ENCODE assay signal across 7 mouse cellular contexts in the genomic region with DNA sequence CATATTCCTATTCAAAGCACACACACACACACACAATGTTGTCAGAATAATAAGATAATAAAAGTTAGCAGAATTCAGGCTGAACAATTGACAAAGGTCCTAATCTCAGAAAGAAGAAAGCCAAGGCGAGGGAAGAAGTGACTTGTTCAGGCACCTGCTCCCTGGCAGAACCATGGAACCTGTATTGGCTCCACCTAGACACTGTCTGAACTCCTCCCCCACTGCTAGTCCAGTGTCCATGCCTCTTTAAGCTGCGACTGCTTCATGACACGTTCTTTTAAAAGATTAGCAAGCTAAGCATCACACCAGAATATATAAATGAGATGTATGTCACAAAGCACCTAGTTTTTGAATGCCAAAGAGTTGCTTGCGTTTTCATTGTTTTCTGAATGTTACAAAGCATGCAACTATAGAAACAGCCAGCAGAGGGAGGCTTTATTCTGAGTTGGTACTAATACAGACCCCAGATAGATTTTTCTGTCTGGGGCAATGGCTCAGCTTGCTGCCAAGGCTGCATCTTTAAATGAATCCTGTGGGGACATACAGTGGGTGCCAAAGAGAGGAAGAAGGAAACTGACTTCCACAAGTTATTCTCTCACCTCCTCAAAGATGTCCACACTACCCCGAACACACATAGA. TPM values are rescaled to one million over a fixed set of nuclear protein-coding genes. Genes with fewer than 3 reads are reported as not detected.
DNase-seq lines count a peak whose midpoint lies in the region; ATAC-seq and TF ChIP-seq lines count a peak whose summit lies in the region.

No protein-coding gene starts in this region.

- no peak for TF ChIP-seq POLR2A in brain, embryonic 14.5 days (IDR thresholded peaks at IDR 0.05; ENCODE audit: borderline replicate concordance, extremely low read depth, insufficient read depth, insufficient read length, poor library complexity, severe bottlenecking)

- DNase-seq in neural tube, embryonic 11.5 days (ENCODE audit: low spot score) = peak; percentile 25
- DNase-seq in neural tube, embryonic 10.5 days (ENCODE audit: extremely low spot score, low spot score) = no peak
- DNase-seq in brain, embryonic 14.5 days (ENCODE audit: low read depth) = peak; percentile 84
- DNase-seq in lung, postnatal 36 days = peak; percentile 75

- H3K9me3 ChIP-seq in neural tube, embryonic 11.5 days (ENCODE audit: control insufficient read depth, low read length) = no peaks in the 10 kb centered on the region
- H3K9me3 ChIP-seq in forebrain, embryonic 15.5 days = no peaks in the 10 kb centered on the region
- H3K9me3 ChIP-seq in kidney, embryonic 15.5 days (replicated peaks) = no peaks in the 10 kb centered on the region
- no peaks in the 10 kb centered on the region for H3K9me3 ChIP-seq in stomach, embryonic 16.5 days (replicated peaks; ENCODE audit: control insufficient read depth, low read length)

- no peaks in the 10 kb centered on the region for H3K36me3 ChIP-seq in neural tube, embryonic 11.5 days (ENCODE audit: control insufficient read depth, insufficient read depth, low read length)
- H3K36me3 ChIP-seq in forebrain, embryonic 15.5 days = no peaks in the 10 kb centered on the region
- H3K36me3 ChIP-seq in kidney, embryonic 15.5 days = no peaks in the 10 kb centered on the region
- no peaks in the 10 kb centered on the region for H3K36me3 ChIP-seq in stomach, embryonic 16.5 days (ENCODE audit: control insufficient read depth, insufficient read depth, low read length)

- ATAC-seq in neural tube, embryonic 11.5 days (ENCODE audit: insufficient read depth, low FRiP score, low TSS enrichment) = peak; percentile 69; the same call in 1 of the 2 replicates
- ATAC-seq in forebrain, embryonic 15.5 days (replicated peaks) = peak; percentile 85
- peak; percentile 77; the same call in 1 of the 2 replicates for ATAC-seq in kidney, embryonic 15.5 days (replicated peaks; ENCODE audit: low FRiP score)
- ATAC-seq in stomach, embryonic 16.5 days (ENCODE audit: insufficient read depth, low FRiP score) = 0 out of 2 replicates have a peak, but pooled peaks have one; percentile 29

- no peaks in the 10 kb centered on the region for H3K4me1 ChIP-seq in neural tube, embryonic 11.5 days (ENCODE audit: control insufficient read depth, insufficient read depth, low read length)
- H3K4me1 ChIP-seq in forebrain, embryonic 15.5 days = peaks cover 18% of the 10 kb centered on the region
- H3K4me1 ChIP-seq in kidney, embryonic 15.5 days = peaks cover 3% of the 10 kb centered on the region; the same call in 1 of the 2 replicates
- peaks cover 3% of the 10 kb centered on the region; the same call in 1 of the 2 replicates for H3K4me1 ChIP-seq in stomach, embryonic 16.5 days (ENCODE audit: control insufficient read depth, insufficient read depth, low read length)

- H3K9ac ChIP-seq in neural tube, embryonic 11.5 days (ENCODE audit: low read length) = no peak overlapping the region
- no peak overlapping the region for H3K9ac ChIP-seq in forebrain, embryonic 15.5 days (replicated peaks)
- H3K9ac ChIP-seq in kidney, embryonic 15.5 days = no peak overlapping the region
- H3K9ac ChIP-seq in stomach, embryonic 16.5 days (ENCODE audit: low read length) = no peak overlapping the region

- no peak overlapping the region for H3K4me3 ChIP-seq in neural tube, embryonic 11.5 days (ENCODE audit: low read depth, low read length)
- no peak overlapping the region for H3K4me3 ChIP-seq in forebrain, embryonic 15.5 days
- H3K4me3 ChIP-seq in kidney, embryonic 15.5 days (replicated peaks) = no peak overlapping the region
- no peak overlapping the region for H3K4me3 ChIP-seq in stomach, embryonic 16.5 days (replicated peaks; ENCODE audit: low read length)

- no peaks in the 10 kb centered on the region for H3K27me3 ChIP-seq in neural tube, embryonic 11.5 days (ENCODE audit: control insufficient read depth, insufficient read depth, low read length)
- H3K27me3 ChIP-seq in forebrain, embryonic 15.5 days = no peaks in the 10 kb centered on the region
- H3K27me3 ChIP-seq in kidney, embryonic 15.5 days = no peaks in the 10 kb centered on the region
- no peaks in the 10 kb centered on the region for H3K27me3 ChIP-seq in stomach, embryonic 16.5 days (ENCODE audit: control insufficient read depth, insufficient read depth, low read length)

- WGBS in neural tube, embryonic 11.5 days = 33% methylated on average over 5 of the region's 5 CpGs
- whole genome bisulfite sequencing in forebrain, embryonic 15.5 days = 27% methylated on average over 5 of the region's 5 CpGs
- WGBS in kidney, embryonic 15.5 days = 29% methylated on average over 5 of the region's 5 CpGs
- 29% methylated on average over 5 of the region's 5 CpGs for WGBS in stomach, embryonic 16.5 days

- H3K27ac ChIP-seq in neural tube, embryonic 11.5 days (ENCODE audit: low read depth, low read length) = no peak overlapping the region
- no peak overlapping the region for H3K27ac ChIP-seq in forebrain, embryonic 15.5 days (replicated peaks)
- H3K27ac ChIP-seq in kidney, embryonic 15.5 days = no peak overlapping the region
- no peak overlapping the region for H3K27ac ChIP-seq in stomach, embryonic 16.5 days (ENCODE audit: low read length)

- peak; percentile 49; the same call in 1 of the 2 replicates for TF ChIP-seq CTCF in brain, embryonic 14.5 days (IDR thresholded peaks at IDR 0.05; ENCODE audit: borderline replicate concordance, extremely low read depth, insufficient read depth, insufficient read length)

- H3K4me2 ChIP-seq in neural tube, embryonic 11.5 days (ENCODE audit: low read depth) = no peak overlapping the region
- H3K4me2 ChIP-seq in forebrain, embryonic 15.5 days (replicated peaks) = no peak overlapping the region
- no peak overlapping the region for H3K4me2 ChIP-seq in kidney, embryonic 15.5 days
- no peak overlapping the region for H3K4me2 ChIP-seq in stomach, embryonic 16.5 days (ENCODE audit: low read depth, low read length)

RNA-seq across cellular contexts. Expression of gene Grb14, which starts 59.4 kb away (rescaled TPM):
- 7.2 and 8.8 TPM in 2 replicates for polyA plus RNA-seq in neural tube, embryonic 11.5 days (2014; fragmentation: Nextera tagmentation; extraction: Ambion mirVana)
- 6.5 and 9.7 TPM in 2 replicates for polyA plus RNA-seq in brain, embryonic 14.5 days (2012; rRNA removed)
- polyA plus RNA-seq in forebrain, embryonic 15.5 days (2015; fragmentation: Nextera tagmentation; extraction: Ambion mirVana) = 23.8 and 25.6 TPM in 2 replicates
- 29.6 and 30.4 TPM in 2 replicates for polyA plus RNA-seq in kidney, embryonic 15.5 days (2015; fragmentation: Nextera tagmentation; extraction: Ambion mirVana)
- polyA plus RNA-seq in stomach, embryonic 16.5 days (2015; fragmentation: Nextera tagmentation; extraction: Ambion mirVana) = 16.0 and 18.0 TPM in 2 replicates

Comparison
In these comparisons a context has a peak if more than half of its experiments do, and no peak if none do; other contexts are left out.
1. ATAC-seq: peak in every context shown above with its lines; median percentile 85 in forebrain, embryonic 15.5 days; 77 in kidney, embryonic 15.5 days; 69 in neural tube, embryonic 11.5 days; 29 in stomach, embryonic 16.5 days.